Mouse (Mus musculus) spleen, adult 18-20 months (tissue): ENCODE results near the gene Olfr1212.

Experiments used
- DNase-seq, 2 experiments: peaks; one replicate each; pipeline ENCODE4 v3.0.0; 2022; ENCODE audit warnings: mixed read lengths in 2 of 2

The Olfr1212 gene

GRCm38 (mm10) chr2:88953669-88954068 lies at the start of gene Olfr1212:
Gene Olfr1212 (plus strand): TSS chr2:88953969.
- DNase-seq, result no peak

- no peak for DNase-seq
These were observed 38.7 kb upstream of the Olfr1212 start, which contains the start of gene Olfr1209 for GRCm38 (mm10) chr2:88915057-88915456. Gene Olfr1209 (minus strand): TSS chr2:88915157.

- no peak for DNase-seq
These were observed 15.8 kb upstream of the Olfr1212 start, which contains the start of gene Olfr1211 for GRCm38 (mm10) chr2:88938011-88938410. Gene Olfr1211 (minus strand): TSS chr2:88938111.

GRCm38 (mm10) chr2:88980181-88980580 lies 26.4 kb downstream of the Olfr1212 start, which contains the start of gene Gm13762:
Gene Gm13762 (minus strand): TSS chr2:88980281.
- DNase-seq, result no peak

GRCm38 (mm10) chr2:88992553-88992952 lies 38.8 kb downstream of the Olfr1212 start, which contains the start of gene Olfr1214:
Gene Olfr1214 (minus strand): TSS chr2:88992653.
- DNase-seq, result no peak

- DNase-seq, result no peak
These were observed 53.1 kb downstream of the Olfr1212 start, which contains the start of gene Olfr1215 for GRCm38 (mm10) chr2:89006873-89007272. Gene Olfr1215 (minus strand): TSS chr2:89006973.
